Mouse (Mus musculus): ENCODE data around the gene Dnajc4. TPM values are rescaled to one million over a fixed set of nuclear protein-coding genes. Genes with fewer than 3 reads are reported as not detected.

The Dnajc4 gene
- total and polyA plus RNA-seq, 3 experiments = 45.6 to 57.6 (median 57.4) TPM

GRCm38 (mm10) chr19:6980381-6981093, 11.8 kb downstream of the Dnajc4 start, which contains the start of gene Fkbp2:
Gene Fkbp2, minus strand, starts transcription at chr19:6980501.
- TF ChIP-seq EP300 (IDR thresholded peaks at IDR 0.05; ENCODE audit: insufficient read depth, low read depth, low read length) = peak; percentile 84
- no peak for TF ChIP-seq CTCF (IDR thresholded peaks at IDR 0.05)
- TF ChIP-seq POLR2A (IDR thresholded peaks at IDR 0.05; ENCODE audit: insufficient read depth, low read depth, low read length) = peak; percentile 100
- no peaks in the 10 kb centered on the region for H3K36me3 ChIP-seq (ENCODE audit: control insufficient read depth, insufficient read depth, low read length)
- DNase-seq = peak; percentile 99
- intact Hi-C loops (cut with DNase I) = loop anchor here (1.0 kb wide), 1 partner anchor 11 kb away; no protein-coding TSS in a partner anchor
- no peaks in the 10 kb centered on the region for H3K79me2 ChIP-seq (replicated peaks; ENCODE audit: control insufficient read depth, insufficient read depth, low read length)
- H3K9ac ChIP-seq (ENCODE audit: low read depth, low read length) = peak within 1 kb of the TSS; percentile 77
- 1% methylated on average over 36 of the region's 38 CpGs for WGBS
- H3K27ac ChIP-seq = peak within 1 kb of the TSS; percentile 97
- H3K27me3 ChIP-seq (ENCODE audit: control insufficient read depth, insufficient read depth, low read length) = no peaks in the 10 kb centered on the region
- H3K4me3 ChIP-seq = peak within 1 kb of the TSS; percentile 95
- H3K4me1 ChIP-seq (ENCODE audit: control insufficient read depth, insufficient read depth, low read length) = peaks cover 3% of the 10 kb centered on the region; the same call in 1 of the 2 replicates

- peak; percentile 99 for DNase-seq
- H3K4me1 ChIP-seq (ENCODE audit: control insufficient read depth, insufficient read depth, low read length) = peaks cover 3% of the 10 kb centered on the region; the same call in 1 of the 2 replicates
- H3K27me3 ChIP-seq (ENCODE audit: control insufficient read depth, insufficient read depth, low read length) = no peaks in the 10 kb centered on the region
- H3K9ac ChIP-seq (ENCODE audit: low read depth, low read length) = peak overlapping the region; percentile 72
- H3K79me2 ChIP-seq (replicated peaks; ENCODE audit: control insufficient read depth, insufficient read depth, low read length) = no peaks in the 10 kb centered on the region
- WGBS = under 1% methylated on average over 58 of the region's 59 CpGs
- intact Hi-C loops (cut with DNase I) = loop anchor here (2.0 to 5.0 kb wide), 2 partner anchors 37 to 59 kb away; partner anchors contain the start of genes Bad, Gpr137 and Stip1
- H3K36me3 ChIP-seq (ENCODE audit: control insufficient read depth, insufficient read depth, low read length) = no peaks in the 10 kb centered on the region
- H3K27ac ChIP-seq = peak overlapping the region; percentile 97
- peak overlapping the region; percentile 95 for H3K4me3 ChIP-seq
- TF ChIP-seq CTCF (IDR thresholded peaks at IDR 0.05) (peak; percentile 87), EP300 (IDR thresholded peaks at IDR 0.05; ENCODE audit: insufficient read depth, low read depth, low read length) (0 out of 2 replicates have a peak, but pooled peaks have one; percentile 6), POLR2A (IDR thresholded peaks at IDR 0.05; ENCODE audit: insufficient read depth, low read depth, low read length) (peak; percentile 50; the same call in 1 of the 2 replicates)
These were observed 12.6 kb downstream of the Dnajc4 start for GRCm38 (mm10) chr19:6979486-6980380.

GRCm38 (mm10) chr19:6979001-6979479, 13.3 kb downstream of the Dnajc4 start:
- no peak for TF ChIP-seq EP300 (IDR thresholded peaks at IDR 0.05; ENCODE audit: insufficient read depth, low read depth, low read length)
- TF ChIP-seq CTCF (IDR thresholded peaks at IDR 0.05) = no peak
- no peak for TF ChIP-seq POLR2A (IDR thresholded peaks at IDR 0.05; ENCODE audit: insufficient read depth, low read depth, low read length)
- DNase-seq = peak; percentile 46 to 49
- Histone ChIP-seq H3K79me2 (replicated peaks; ENCODE audit: control insufficient read depth, insufficient read depth, low read length) (no peaks in the 10 kb centered on the region), H3K4me3 (peak overlapping the region; percentile 95), H3K9ac (ENCODE audit: low read depth, low read length) (peak overlapping the region; percentile 58), H3K27ac (peak overlapping the region; percentile 97), H3K4me1 (ENCODE audit: control insufficient read depth, insufficient read depth, low read length) (peaks cover 3% of the 10 kb centered on the region; the same call in 1 of the 2 replicates), H3K27me3 (ENCODE audit: control insufficient read depth, insufficient read depth, low read length) (no peaks in the 10 kb centered on the region), H3K36me3 (ENCODE audit: control insufficient read depth, insufficient read depth, low read length) (no peaks in the 10 kb centered on the region)
- 12% methylated on average over 11 of the region's 11 CpGs for WGBS
- intact Hi-C loops (cut with DNase I) = loop anchor here (2.0 to 5.0 kb wide), 2 partner anchors 37 to 60 kb away; partner anchors contain the start of genes Bad, Gpr137 and Stip1

DNA sequence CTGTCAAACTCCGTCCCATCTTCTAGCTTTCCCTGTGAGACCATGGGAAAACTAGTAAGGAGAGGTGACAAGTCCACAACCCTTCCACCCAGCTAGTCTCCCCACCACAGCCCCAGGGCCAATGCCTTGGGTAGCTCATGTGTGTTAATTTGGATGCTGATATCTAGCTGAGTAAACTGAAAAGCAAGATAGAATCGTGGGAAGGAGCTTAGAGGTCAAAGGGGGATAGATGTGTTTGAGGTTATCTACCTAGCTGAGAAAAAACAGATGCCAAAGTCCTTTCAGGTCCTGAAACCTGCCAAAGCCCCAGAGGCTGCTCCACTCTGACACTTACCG, 13.8 kb downstream of the Dnajc4 start:
- no peak for DNase-seq
- Histone ChIP-seq H3K4me3 (peak overlapping the region; percentile 95; the same call in 1 of the 2 replicates), H3K4me1 (ENCODE audit: control insufficient read depth, insufficient read depth, low read length) (peaks cover 3% of the 10 kb centered on the region; the same call in 1 of the 2 replicates), H3K79me2 (replicated peaks; ENCODE audit: control insufficient read depth, insufficient read depth, low read length) (no peaks in the 10 kb centered on the region), H3K27ac (no peak overlapping the region; the same call in 1 of the 2 replicates), H3K27me3 (ENCODE audit: control insufficient read depth, insufficient read depth, low read length) (no peaks in the 10 kb centered on the region), H3K36me3 (ENCODE audit: control insufficient read depth, insufficient read depth, low read length) (no peaks in the 10 kb centered on the region), H3K9ac (ENCODE audit: low read depth, low read length) (no peak overlapping the region)
- 43% methylated on average over 3 of the region's 3 CpGs for WGBS
- intact Hi-C loops (cut with DNase I) = loop anchor here (2.0 to 5.0 kb wide), 2 partner anchors 36 to 60 kb away; partner anchors contain the start of genes Bad, Gpr137 and Stip1
- TF ChIP-seq CTCF (IDR thresholded peaks at IDR 0.05) (no peak), POLR2A (IDR thresholded peaks at IDR 0.05; ENCODE audit: insufficient read depth, low read depth, low read length) (no peak), EP300 (IDR thresholded peaks at IDR 0.05; ENCODE audit: insufficient read depth, low read depth, low read length) (no peak)
